Comparison of ENCODE assay signal across 24 mouse cellular contexts in the genomic region with DNA sequence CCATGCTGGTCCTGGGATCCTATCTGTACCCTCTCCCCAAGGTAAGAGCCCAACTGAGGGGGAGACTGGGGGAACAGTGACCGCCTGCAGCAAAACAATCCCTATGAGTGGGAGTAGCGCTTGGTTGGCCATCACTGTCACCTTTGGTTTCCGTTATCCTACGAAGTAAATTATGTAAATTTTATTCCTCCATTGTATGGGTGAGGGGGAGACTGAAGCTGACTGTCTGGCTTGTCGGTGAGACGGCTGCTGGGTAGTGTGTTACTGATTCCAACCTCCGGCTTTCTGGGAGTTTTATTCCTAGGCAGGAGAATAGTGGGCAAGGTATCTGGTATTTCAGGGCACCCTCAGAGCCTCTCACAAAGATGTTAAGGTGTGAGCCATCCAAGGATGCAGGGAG. TPM values are rescaled to one million over a fixed set of nuclear protein-coding genes. Genes with fewer than 3 reads are reported as not detected.
DNase-seq lines count a peak whose midpoint lies in the region; ATAC-seq and TF ChIP-seq lines count a peak whose summit lies in the region.
"Had no signal": no experiment of that assay in that cellular context is flagged by ENCODE, and none has a peak within 500 bp of the region (broad histone marks: within the 10 kb centered on the region; RNA-seq: fewer than 3 reads in every experiment).

No protein-coding gene starts in this region.

- H3K27ac ChIP-seq in forebrain, embryonic 10.5 days, result 0 out of 2 replicates have a peak overlapping the region, but pooled peaks have one; percentile 32
- H3K27ac ChIP-seq in forebrain, postnatal 0 days (ENCODE audit: low read depth, low read length), result no peak overlapping the region
- no peak overlapping the region for H3K27ac ChIP-seq in intestine, embryonic 14.5 days (ENCODE audit: low read depth)
- no peak overlapping the region for H3K27ac ChIP-seq in intestine, embryonic 16.5 days (ENCODE audit: low read length)
- H3K27ac ChIP-seq in midbrain, embryonic 12.5 days (replicated peaks), result no peak overlapping the region
- H3K27ac ChIP-seq in midbrain, embryonic 16.5 days (ENCODE audit: low read length), result no peak overlapping the region
- H3K27ac ChIP-seq: heart, embryonic 15.5 days; hindbrain, embryonic 12.5 days; intestine, embryonic 15.5 days had no signal

- DNase-seq in forebrain, embryonic 10.5 days (ENCODE audit: extremely low spot score, low spot score), result no peak
- DNase-seq in forebrain, postnatal 0 days, result no peak
- peak; percentile 2 for DNase-seq in gastrocnemius, postnatal 10 days
- no peak for DNase-seq in gastrocnemius, postnatal 25 days
- DNase-seq in intestine, embryonic 14.5 days (ENCODE audit: low spot score), result peak; percentile 24
- DNase-seq: adrenal gland, adult 8-10 months; adrenal gland, postnatal 36 days; B cell, adult 2 months; cerebellum, adult 2 months; gastrocnemius, postnatal 36 days; heart, adult 18-20 months had no signal

- H3K9ac ChIP-seq in forebrain, postnatal 0 days, result no peak overlapping the region
- no peak overlapping the region for H3K9ac ChIP-seq in intestine, embryonic 14.5 days (ENCODE audit: low read length)
- H3K9ac ChIP-seq in intestine, embryonic 16.5 days (ENCODE audit: low read depth, low read length), result no peak overlapping the region
- H3K9ac ChIP-seq in midbrain, embryonic 12.5 days (replicated peaks), result no peak overlapping the region
- no peak overlapping the region for H3K9ac ChIP-seq in midbrain, embryonic 16.5 days (ENCODE audit: low read depth, low read length)
- H3K9ac ChIP-seq: heart, embryonic 15.5 days; hindbrain, embryonic 12.5 days; intestine, embryonic 15.5 days had no signal

- WGBS in forebrain, embryonic 10.5 days, result 86% methylated on average over 7 of the region's 7 CpGs
- 35% methylated on average over 7 of the region's 7 CpGs for WGBS in forebrain, postnatal 0 days
- WGBS in intestine, embryonic 14.5 days, result 86% methylated on average over 7 of the region's 7 CpGs
- WGBS in intestine, embryonic 16.5 days, result 80% methylated on average over 7 of the region's 7 CpGs
- 41% methylated on average over 7 of the region's 7 CpGs for WGBS in midbrain, embryonic 12.5 days
- WGBS in midbrain, embryonic 16.5 days, result 31% methylated on average over 7 of the region's 7 CpGs

- H3K4me2 ChIP-seq in forebrain, postnatal 0 days (ENCODE audit: low read depth), result no peak overlapping the region
- H3K4me2 ChIP-seq in intestine, embryonic 14.5 days (ENCODE audit: low read length), result no peak overlapping the region
- H3K4me2 ChIP-seq in intestine, embryonic 16.5 days (ENCODE audit: low read depth, low read length), result no peak overlapping the region
- H3K4me2 ChIP-seq in midbrain, embryonic 12.5 days (replicated peaks), result no peak overlapping the region
- no peak overlapping the region for H3K4me2 ChIP-seq in midbrain, embryonic 16.5 days (ENCODE audit: low read length)
- H3K4me2 ChIP-seq: heart, embryonic 11.5 days; heart, embryonic 15.5 days; hindbrain, embryonic 12.5 days; intestine, embryonic 15.5 days had no signal

- H3K4me1 ChIP-seq in forebrain, embryonic 10.5 days, result peaks cover 14% of the 10 kb centered on the region
- no peaks in the 10 kb centered on the region for H3K4me1 ChIP-seq in forebrain, postnatal 0 days (ENCODE audit: insufficient read depth)
- H3K4me1 ChIP-seq in intestine, embryonic 14.5 days (replicated peaks; ENCODE audit: control insufficient read depth, insufficient read depth, low read length), result no peaks in the 10 kb centered on the region
- H3K4me1 ChIP-seq in intestine, embryonic 16.5 days (ENCODE audit: control insufficient read depth, insufficient read depth, low read length), result no peaks in the 10 kb centered on the region; the same call in 1 of the 2 replicates
- H3K4me1 ChIP-seq in midbrain, embryonic 12.5 days, result peaks cover 2% of the 10 kb centered on the region; the same call in 1 of the 2 replicates
- no peaks in the 10 kb centered on the region for H3K4me1 ChIP-seq in midbrain, embryonic 16.5 days (ENCODE audit: control insufficient read depth, insufficient read depth, low read length)
- H3K4me1 ChIP-seq: embryonic facial prominence, embryonic 10.5 days; intestine, embryonic 15.5 days had no signal

- H3K9me3 ChIP-seq in forebrain, embryonic 10.5 days, result no peaks in the 10 kb centered on the region
- H3K9me3 ChIP-seq in forebrain, postnatal 0 days (ENCODE audit: low read length), result no peaks in the 10 kb centered on the region
- no peaks in the 10 kb centered on the region for H3K9me3 ChIP-seq in intestine, embryonic 14.5 days (ENCODE audit: control insufficient read depth, low read length)
- H3K9me3 ChIP-seq in intestine, embryonic 16.5 days (ENCODE audit: control insufficient read depth, low read length), result no peaks in the 10 kb centered on the region
- H3K9me3 ChIP-seq in midbrain, embryonic 12.5 days, result no peaks in the 10 kb centered on the region
- no peaks in the 10 kb centered on the region for H3K9me3 ChIP-seq in midbrain, embryonic 16.5 days (replicated peaks; ENCODE audit: control insufficient read depth, low read length, poor library complexity, severe bottlenecking)
- H3K9me3 ChIP-seq: embryonic facial prominence, embryonic 10.5 days; G1E; heart, embryonic 15.5 days; hindbrain, embryonic 12.5 days; intestine, embryonic 15.5 days had no signal

- no peak for ATAC-seq in forebrain, postnatal 0 days
- ATAC-seq in intestine, embryonic 14.5 days (replicated peaks; ENCODE audit: low FRiP score, low TSS enrichment, low read depth), result no peak
- no peak for ATAC-seq in intestine, embryonic 16.5 days
- ATAC-seq in midbrain, embryonic 12.5 days (ENCODE audit: low FRiP score, low read depth), result peak; percentile 54
- ATAC-seq in midbrain, embryonic 16.5 days, result no peak
- ATAC-seq: CD4-positive, CD25-positive, alpha-beta regulatory T cell, adult 4 months; hindbrain, embryonic 16.5 days; intestine, embryonic 15.5 days had no signal

- TF ChIP-seq CTCF in forebrain, postnatal 0 days (IDR thresholded peaks at IDR 0.05; ENCODE audit: low read depth), result no peak

- H3K4me3 ChIP-seq in forebrain, embryonic 10.5 days, result no peak overlapping the region
- H3K4me3 ChIP-seq in forebrain, postnatal 0 days (ENCODE audit: low read depth, low read length), result no peak overlapping the region
- no peak overlapping the region for H3K4me3 ChIP-seq in intestine, embryonic 14.5 days (ENCODE audit: low read depth, low read length)
- H3K4me3 ChIP-seq in intestine, embryonic 16.5 days (ENCODE audit: low read length), result no peak overlapping the region
- H3K4me3 ChIP-seq in midbrain, embryonic 12.5 days, result no peak overlapping the region
- H3K4me3 ChIP-seq in midbrain, embryonic 16.5 days (ENCODE audit: low read depth, low read length), result no peak overlapping the region
- H3K4me3 ChIP-seq: embryonic facial prominence, embryonic 10.5 days; heart, embryonic 15.5 days; hindbrain, embryonic 12.5 days; intestine, embryonic 15.5 days had no signal

- H3K27me3 ChIP-seq in forebrain, embryonic 10.5 days (ENCODE audit: poor library complexity, severe bottlenecking), result no peaks in the 10 kb centered on the region
- no peaks in the 10 kb centered on the region for H3K27me3 ChIP-seq in forebrain, postnatal 0 days (ENCODE audit: insufficient read depth, low read length)
- no peaks in the 10 kb centered on the region for H3K27me3 ChIP-seq in intestine, embryonic 14.5 days (replicated peaks; ENCODE audit: control insufficient read depth, insufficient read depth, low read length)
- no peaks in the 10 kb centered on the region for H3K27me3 ChIP-seq in intestine, embryonic 16.5 days (replicated peaks; ENCODE audit: control insufficient read depth, insufficient read depth, low read length)
- H3K27me3 ChIP-seq in midbrain, embryonic 12.5 days, result no peaks in the 10 kb centered on the region
- H3K27me3 ChIP-seq in midbrain, embryonic 16.5 days (ENCODE audit: control insufficient read depth, insufficient read depth, low read depth, low read length), result no peaks in the 10 kb centered on the region
- H3K27me3 ChIP-seq: heart, embryonic 15.5 days; hindbrain, embryonic 12.5 days; intestine, embryonic 15.5 days had no signal

- no peaks in the 10 kb centered on the region for H3K36me3 ChIP-seq in forebrain, embryonic 10.5 days (replicated peaks)
- no peaks in the 10 kb centered on the region for H3K36me3 ChIP-seq in forebrain, postnatal 0 days (ENCODE audit: insufficient read depth)
- H3K36me3 ChIP-seq in intestine, embryonic 14.5 days (ENCODE audit: control insufficient read depth, insufficient read depth, low read length), result no peaks in the 10 kb centered on the region
- H3K36me3 ChIP-seq in intestine, embryonic 16.5 days (ENCODE audit: control insufficient read depth, insufficient read depth, low read length), result no peaks in the 10 kb centered on the region
- H3K36me3 ChIP-seq in midbrain, embryonic 12.5 days, result no peaks in the 10 kb centered on the region
- no peaks in the 10 kb centered on the region for H3K36me3 ChIP-seq in midbrain, embryonic 16.5 days (ENCODE audit: control insufficient read depth, insufficient read depth, low read length)
- H3K36me3 ChIP-seq: embryonic facial prominence, embryonic 10.5 days; G1E; heart, embryonic 15.5 days; hindbrain, embryonic 12.5 days; intestine, embryonic 15.5 days had no signal

RNA-seq across cellular contexts. Expression of gene Slc26a9, which starts 15.0 kb away (rescaled TPM):
- polyA plus RNA-seq in forebrain, embryonic 10.5 days (2016; fragmentation: Nextera tagmentation; extraction: Ambion mirVana), result not detected in 2 replicates
- total RNA-seq in forebrain, postnatal 0 days (2014; rRNA removed), result 0.08 and 0.67 TPM in 2 replicates
- polyA plus RNA-seq in forebrain, postnatal 0 days (2015; fragmentation: Nextera tagmentation; extraction: Ambion mirVana), result 0.09 and 0.15 TPM in 2 replicates
- total RNA-seq in gastrocnemius, postnatal 10 days (2021), result not detected
- not detected for total RNA-seq in gastrocnemius, postnatal 25 days (2021)
- 0.51 and 0.52 TPM in 2 replicates for polyA plus RNA-seq in intestine, embryonic 14.5 days (2014; fragmentation: Nextera tagmentation; extraction: Ambion mirVana)
- 2.1 and 2.8 TPM in 2 replicates for polyA plus RNA-seq in intestine, embryonic 16.5 days (2015; fragmentation: Nextera tagmentation; extraction: Ambion mirVana)
- polyA plus RNA-seq in midbrain, embryonic 12.5 days (2016; fragmentation: Nextera tagmentation; extraction: Ambion mirVana), result not detected in 2 replicates
- polyA plus RNA-seq in midbrain, embryonic 16.5 days (2015; fragmentation: Nextera tagmentation; extraction: Ambion mirVana), result 0.04 TPM in 2 replicates
- total RNA-seq: adrenal gland, postnatal 36 days; gastrocnemius, adult 18-20 months; gastrocnemius, postnatal 36 days; heart, postnatal 14 days had no signal
- polyA plus RNA-seq: CD4-positive, CD25-positive, alpha-beta regulatory T cell, adult 4 months; embryonic facial prominence, embryonic 10.5 days; heart, embryonic 11.5 days had no signal

RNA-seq across cellular contexts. Expression of gene Pm20d1, which starts 38.4 kb away (rescaled TPM):
- polyA plus RNA-seq in forebrain, embryonic 10.5 days (2016; fragmentation: Nextera tagmentation; extraction: Ambion mirVana), result 1.5 TPM in 2 replicates
- 0.19 and 0.62 TPM in 2 replicates for total RNA-seq in forebrain, postnatal 0 days (2014; rRNA removed)
- 0.20 and 0.33 TPM in 2 replicates for polyA plus RNA-seq in forebrain, postnatal 0 days (2015; fragmentation: Nextera tagmentation; extraction: Ambion mirVana)
- 1 to 10 TPM; 1.3 to 1.6 TPM for total RNA-seq in gastrocnemius, postnatal 10 days (2021)
- total RNA-seq in gastrocnemius, postnatal 25 days (2021), result 1 to 10 TPM in 1 of 2 experiments, under 1 TPM in 1; 0.82 to 1.3 TPM
- 0.71 and 1.4 TPM in 2 replicates for polyA plus RNA-seq in intestine, embryonic 14.5 days (2014; fragmentation: Nextera tagmentation; extraction: Ambion mirVana)
- 8.0 and 10.2 TPM in 2 replicates for polyA plus RNA-seq in intestine, embryonic 16.5 days (2015; fragmentation: Nextera tagmentation; extraction: Ambion mirVana)
- polyA plus RNA-seq in midbrain, embryonic 12.5 days (2016; fragmentation: Nextera tagmentation; extraction: Ambion mirVana), result 0.18 and 0.82 TPM in 2 replicates
- 0.15 and 0.46 TPM in 2 replicates for polyA plus RNA-seq in midbrain, embryonic 16.5 days (2015; fragmentation: Nextera tagmentation; extraction: Ambion mirVana)
- polyA plus RNA-seq: G1E had no signal

Comparison
In these comparisons a context has a peak if more than half of its experiments do, and no peak if none do; other contexts are left out.
1. DNase-seq: peak in gastrocnemius, postnatal 10 days (single experiment) and intestine, embryonic 14.5 days (single experiment); none in forebrain, embryonic 10.5 days (single experiment), forebrain, postnatal 0 days (single experiment) and gastrocnemius, postnatal 25 days (single experiment).